ENCODE assay signal across 19 mouse cellular contexts in genomic region chr2:66767980-66768379, GRCm38 (mm10). TPM values are rescaled to one million over a fixed set of nuclear protein-coding genes. Genes with fewer than 3 reads are reported as not detected.
DNase-seq lines count a peak whose midpoint lies in the region; ATAC-seq and TF ChIP-seq lines count a peak whose summit lies in the region.
"Had no signal": no experiment of that assay in that cellular context is flagged by ENCODE, and none has a peak within 500 bp of the region (broad histone marks: within the 10 kb centered on the region; RNA-seq: fewer than 3 reads in every experiment).

No protein-coding gene starts in this region.

- H3K27me3 ChIP-seq in lung, embryonic 14.5 days (ENCODE audit: insufficient read depth, low read length): no peaks in the 10 kb centered on the region
- no peaks in the 10 kb centered on the region for H3K27me3 ChIP-seq in lung, postnatal 0 days (replicated peaks; ENCODE audit: insufficient read depth, low read length)
- H3K27me3 ChIP-seq: CH12.LX had no signal

- no peak for ATAC-seq in lung, embryonic 14.5 days (ENCODE audit: insufficient read depth)
- no peak for ATAC-seq in lung, postnatal 0 days
- ATAC-seq: activated CD4-positive, CD25-positive, alpha-beta regulatory T cell, adult 4 months; CD4-positive, CD25-positive, alpha-beta regulatory T cell, adult 4 months; Patski had no signal

- WGBS in lung, embryonic 14.5 days: 49% methylated on average over 2 of the region's 2 CpGs
- WGBS in lung, postnatal 0 days: 50% methylated on average over 2 of the region's 2 CpGs

- TF ChIP-seq EP300 in lung, postnatal 0 days (IDR thresholded peaks at IDR 0.05): peak; percentile 94

- DNase-seq in lung, embryonic 14.5 days: peak; percentile 14
- no peak for DNase-seq in lung, postnatal 10 days
- peak; percentile 22 for DNase-seq in lung, postnatal 0 days (ENCODE audit: low spot score)
- DNase-seq in lung, postnatal 25 days (ENCODE audit: low spot score): no peak
- DNase-seq: adrenal gland, adult 2 months; adrenal gland, adult 8-10 months; adrenal gland, postnatal 10 days; adrenal gland, postnatal 14 days; adrenal gland, postnatal 25 days; adrenal gland, postnatal 36 days; B cell, adult 2 months; cerebellum, adult 11 months; cerebellum, adult 11-12 months; cerebellum, adult 18-20 months had no signal

- no peak overlapping the region for H3K4me3 ChIP-seq in lung, embryonic 14.5 days (ENCODE audit: low read depth, low read length)
- H3K4me3 ChIP-seq in lung, postnatal 0 days (ENCODE audit: low read depth, low read length): no peak overlapping the region

- no peak overlapping the region for H3K27ac ChIP-seq in lung, embryonic 14.5 days (ENCODE audit: low read depth)
- H3K27ac ChIP-seq in lung, postnatal 0 days (ENCODE audit: low read length): no peak overlapping the region

- no peak for TF ChIP-seq CTCF in lung, embryonic 14.5 days (IDR thresholded peaks at IDR 0.05; ENCODE audit: low read depth)
- no peak for TF ChIP-seq CTCF in lung, postnatal 0 days (IDR thresholded peaks at IDR 0.05)

- H3K36me3 ChIP-seq in lung, embryonic 14.5 days (ENCODE audit: insufficient read depth): no peaks in the 10 kb centered on the region
- no peaks in the 10 kb centered on the region for H3K36me3 ChIP-seq in lung, postnatal 0 days (ENCODE audit: insufficient read depth, low read length)
- H3K36me3 ChIP-seq: G1E had no signal

- no peak overlapping the region for H3K9ac ChIP-seq in lung, embryonic 14.5 days
- no peak overlapping the region for H3K9ac ChIP-seq in lung, postnatal 0 days (replicated peaks; ENCODE audit: low read depth)

- H3K4me1 ChIP-seq in lung, embryonic 14.5 days (ENCODE audit: insufficient read depth): no peaks in the 10 kb centered on the region
- H3K4me1 ChIP-seq in lung, postnatal 0 days (ENCODE audit: insufficient read depth, low read depth, low read length): no peaks in the 10 kb centered on the region

- H3K9me3 ChIP-seq in lung, embryonic 14.5 days (ENCODE audit: low read depth, low read length): no peaks in the 10 kb centered on the region
- H3K9me3 ChIP-seq in lung, postnatal 0 days (ENCODE audit: low read length): no peaks in the 10 kb centered on the region
- H3K9me3 ChIP-seq: G1E had no signal

- H3K4me2 ChIP-seq in lung, embryonic 14.5 days: no peak overlapping the region
- no peak overlapping the region for H3K4me2 ChIP-seq in lung, postnatal 0 days (replicated peaks; ENCODE audit: low read depth, low read length)

RNA-seq across cellular contexts. Expression of gene Scn7a, which starts 16.7 kb away (rescaled TPM):
- polyA plus RNA-seq in lung, embryonic 14.5 days (2014; fragmentation: Nextera tagmentation; extraction: Ambion mirVana): 25.2 and 32.1 TPM in 2 replicates
- polyA plus RNA-seq in lung, postnatal 0 days (2015; fragmentation: Nextera tagmentation; extraction: Ambion mirVana): 78.3 and 120 TPM in 2 replicates
- polyA plus RNA-seq: CD4-positive, CD25-positive, alpha-beta regulatory T cell, adult 4 months; G1E; Patski had no signal

Comparison
In these comparisons a context has a peak if more than half of its experiments do, and no peak if none do; other contexts are left out.
1. DNase-seq: peak in lung, embryonic 14.5 days (single experiment) and lung, postnatal 0 days (single experiment); none in lung, postnatal 10 days (single experiment) and lung, postnatal 25 days (single experiment).